Mouse (Mus musculus) layer of hippocampus, adult 11-12 months (tissue): ENCODE measurements at regions not wholly inside any gene's neighbourhood (a gene's known extent, or its start where the extent isn't known, plus 50 kb on each side); places are given as distances from the start of the nearest gene placed in this dataset.
A peak's percentile ranks its signal among the peaks of the same experiment; 100 is the strongest.

Experiments used
- DNase-seq: peaks from one replicate; pipeline ENCODE4 v3.0.0; 2022; ENCODE audit warnings: low spot score

DNA sequence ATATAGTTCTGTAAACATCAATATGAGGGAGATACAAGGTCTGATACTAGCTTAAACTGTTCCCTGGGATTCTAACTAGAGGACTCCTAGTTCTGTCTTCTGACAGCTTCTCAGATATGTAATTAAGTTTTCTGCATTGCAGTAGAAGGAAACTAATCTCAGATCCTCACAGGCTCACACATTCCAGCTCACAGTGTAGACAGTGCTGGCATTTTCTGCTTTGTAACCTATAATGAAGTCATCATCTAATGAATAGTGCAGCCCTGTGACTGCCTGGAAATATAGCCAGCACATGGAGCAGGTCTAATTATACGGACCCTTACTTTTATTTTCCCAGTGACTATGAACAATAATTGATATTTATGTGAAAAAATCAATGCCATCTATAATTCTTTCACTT, 331.2 kb upstream of the Celf2 start:
- DNase-seq: no peak

DNA sequence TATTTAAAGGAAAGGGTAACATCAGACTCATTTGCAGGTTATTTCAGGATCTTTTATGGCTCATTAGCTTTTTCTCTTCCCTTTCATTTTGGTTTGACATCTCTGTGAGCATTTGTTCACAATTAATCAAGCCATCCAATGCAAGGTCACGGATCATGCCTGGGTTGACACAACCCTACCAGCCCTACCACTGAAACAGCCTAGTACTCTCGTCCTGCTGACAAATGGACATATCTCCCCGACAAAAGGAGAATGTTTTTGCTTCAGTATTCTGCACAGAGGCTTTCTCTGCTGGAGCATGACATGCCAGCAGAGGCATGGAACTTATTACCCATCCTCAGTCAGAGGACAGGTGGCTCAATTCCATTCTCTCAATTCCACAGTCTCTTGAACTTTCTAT, 328.5 kb upstream of the Celf2 start:
- no peak for DNase-seq

DNA sequence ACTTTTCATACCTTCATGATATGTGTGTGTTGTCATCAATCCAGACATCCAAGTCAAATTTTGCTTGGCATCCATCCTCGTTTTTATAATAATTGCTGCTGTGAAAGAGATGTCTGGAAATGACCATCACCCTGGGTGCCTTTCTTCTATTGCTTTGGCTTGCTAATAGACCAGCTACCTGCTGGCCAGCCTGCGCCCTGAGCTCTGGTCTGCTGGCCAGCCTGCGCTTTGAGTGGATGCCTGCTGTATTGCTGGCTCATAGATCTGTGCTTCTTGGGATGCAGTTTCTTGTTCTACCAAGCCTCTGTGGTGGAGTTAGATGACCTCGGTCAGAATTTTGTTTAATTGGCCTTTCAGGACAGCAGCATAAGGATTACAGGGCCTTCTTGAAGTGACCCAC, 321.9 kb upstream of the Celf2 start:
- no peak for DNase-seq

DNA sequence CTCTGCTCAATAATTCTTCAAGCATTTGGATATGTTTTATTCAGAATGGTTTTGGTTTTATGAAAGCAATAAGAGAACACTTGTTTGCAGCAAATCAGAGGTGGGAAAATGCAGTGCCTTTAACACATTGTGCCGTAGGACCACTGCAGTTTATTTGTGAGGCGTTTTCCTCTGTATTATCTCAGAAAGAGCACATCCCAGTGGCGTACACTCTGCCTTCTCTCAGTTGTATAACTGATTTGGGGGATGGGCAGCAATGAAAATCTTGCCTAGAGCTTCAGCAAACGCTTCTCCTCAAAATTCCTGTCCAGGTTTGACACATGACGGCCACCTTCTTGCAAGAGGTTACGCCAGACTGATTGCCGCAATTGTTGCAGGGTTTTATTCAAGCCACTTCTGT, 316.9 kb upstream of the Celf2 start:
- peak; percentile 14 for DNase-seq

DNA sequence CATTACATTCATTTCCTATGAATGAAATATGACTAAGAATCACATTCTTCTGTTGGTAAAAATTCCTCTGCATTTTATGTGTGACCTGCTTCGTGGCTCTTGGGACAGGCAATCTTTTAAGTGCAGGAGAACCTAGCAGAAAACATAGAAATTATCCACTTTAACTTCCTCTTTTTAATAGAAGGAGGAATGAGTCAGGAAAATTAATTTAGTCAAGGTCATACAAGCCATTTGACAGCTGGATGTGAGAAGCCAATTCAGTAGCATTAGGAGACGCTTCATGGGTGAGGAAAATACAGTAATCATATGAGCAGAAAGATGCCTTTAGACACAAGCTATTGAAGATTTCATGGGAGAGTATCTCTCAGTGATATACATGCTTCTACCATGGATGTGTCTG, 287.1 kb upstream of the Celf2 start:
- DNase-seq: no peak

DNA sequence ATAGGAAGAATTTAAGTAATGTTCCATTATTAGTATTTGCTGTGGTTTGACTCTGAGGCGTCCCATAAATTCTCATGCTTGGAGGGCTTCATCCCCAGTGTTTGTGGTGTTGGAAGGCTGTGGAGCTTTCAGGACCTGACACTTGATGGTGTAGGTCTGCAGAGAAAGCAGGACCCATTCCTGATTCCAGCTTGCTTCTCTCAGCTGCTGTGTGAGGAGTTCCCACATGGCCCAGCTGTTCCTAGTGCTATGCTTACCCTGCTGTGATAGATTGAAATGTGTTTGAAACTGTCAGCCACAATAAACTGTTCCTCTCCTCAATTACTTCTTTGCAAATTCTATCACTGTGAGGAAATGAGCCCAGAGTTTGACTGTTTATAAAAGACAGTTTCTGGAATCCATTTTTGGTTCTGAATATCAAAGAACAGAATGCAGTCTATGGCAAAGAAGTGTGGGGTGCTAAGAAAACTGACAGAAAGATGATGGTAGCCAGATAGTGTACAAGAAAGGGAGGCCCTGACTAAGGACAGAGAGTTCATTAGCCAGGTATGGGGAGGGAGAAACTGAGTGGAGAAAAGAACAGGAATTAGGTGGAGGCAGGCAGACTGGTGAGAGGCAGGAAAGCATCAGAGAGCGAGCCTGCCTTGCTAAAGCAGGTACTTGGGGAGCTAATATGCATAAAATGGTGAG, 283.2 kb upstream of the Celf2 start:
- no peak for DNase-seq

DNA sequence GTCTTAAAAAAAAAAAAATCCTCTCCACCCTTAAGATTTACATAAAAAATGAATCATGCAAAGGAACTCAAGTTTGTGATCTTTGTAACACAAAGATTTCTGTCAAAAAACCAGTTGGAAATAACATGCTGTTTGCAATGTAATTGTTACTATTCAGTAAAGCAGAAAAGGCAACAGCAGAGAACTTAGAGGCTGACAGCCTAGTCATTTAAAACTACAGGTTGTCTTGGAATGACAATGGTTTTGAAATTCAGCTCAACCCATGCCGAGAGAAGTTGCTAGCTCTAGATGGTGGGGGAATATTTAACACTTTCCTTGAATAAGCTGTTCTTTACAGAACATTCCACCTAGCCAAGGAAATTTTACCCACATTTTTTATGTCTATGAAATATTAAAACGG, 269.2 kb upstream of the Celf2 start:
- DNase-seq: no peak

DNA sequence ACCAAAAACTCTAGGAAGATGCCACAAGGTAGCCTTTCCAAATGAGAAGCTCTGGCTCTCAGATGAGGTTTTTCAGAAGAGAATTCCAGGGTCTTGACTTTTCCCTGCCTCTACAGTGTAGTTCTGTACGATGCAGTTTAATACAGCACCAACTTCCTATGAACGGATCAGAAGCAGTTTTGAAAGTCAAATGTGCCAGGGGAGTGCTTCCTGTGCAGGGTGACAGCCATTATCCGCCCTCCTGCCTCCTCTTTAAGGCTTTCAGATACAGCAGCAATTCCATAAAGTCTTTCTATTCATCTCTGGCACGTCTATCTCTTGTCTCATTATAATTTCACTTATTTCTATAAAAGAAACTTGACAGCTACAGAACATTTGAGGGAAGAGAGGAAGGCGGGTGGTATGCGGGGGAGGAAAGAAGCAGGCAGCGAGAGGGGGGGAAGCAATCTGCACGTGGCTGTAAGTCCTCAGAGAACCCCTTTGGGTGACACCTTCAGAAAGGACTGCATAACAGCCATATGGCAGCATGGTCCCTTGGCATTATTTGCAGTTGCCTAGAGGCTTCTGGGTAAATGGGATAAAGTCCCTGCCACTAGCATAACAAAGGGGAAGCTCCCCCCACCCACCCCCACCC, 224.9 kb upstream of the Celf2 start:
- DNase-seq: peak; percentile 45

DNA sequence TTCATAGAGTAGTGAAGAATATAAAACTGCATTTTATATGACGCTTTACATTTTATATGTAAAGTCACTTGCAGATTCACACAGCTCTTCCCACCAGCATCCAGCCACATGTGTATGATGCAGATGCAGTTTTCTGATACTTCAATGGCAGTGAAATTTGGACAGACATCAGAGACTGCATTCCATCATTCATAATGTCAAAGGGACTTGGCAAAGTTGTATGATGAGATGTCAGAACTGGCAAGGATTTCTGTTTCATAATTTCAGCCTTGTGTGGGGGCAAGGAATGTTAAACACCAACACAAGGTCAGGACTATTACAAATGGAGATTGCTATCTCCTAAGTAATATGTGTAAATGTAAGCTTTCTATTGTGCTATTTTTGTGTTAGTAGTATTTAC, 221.6 kb upstream of the Celf2 start:
- DNase-seq: no peak

DNA sequence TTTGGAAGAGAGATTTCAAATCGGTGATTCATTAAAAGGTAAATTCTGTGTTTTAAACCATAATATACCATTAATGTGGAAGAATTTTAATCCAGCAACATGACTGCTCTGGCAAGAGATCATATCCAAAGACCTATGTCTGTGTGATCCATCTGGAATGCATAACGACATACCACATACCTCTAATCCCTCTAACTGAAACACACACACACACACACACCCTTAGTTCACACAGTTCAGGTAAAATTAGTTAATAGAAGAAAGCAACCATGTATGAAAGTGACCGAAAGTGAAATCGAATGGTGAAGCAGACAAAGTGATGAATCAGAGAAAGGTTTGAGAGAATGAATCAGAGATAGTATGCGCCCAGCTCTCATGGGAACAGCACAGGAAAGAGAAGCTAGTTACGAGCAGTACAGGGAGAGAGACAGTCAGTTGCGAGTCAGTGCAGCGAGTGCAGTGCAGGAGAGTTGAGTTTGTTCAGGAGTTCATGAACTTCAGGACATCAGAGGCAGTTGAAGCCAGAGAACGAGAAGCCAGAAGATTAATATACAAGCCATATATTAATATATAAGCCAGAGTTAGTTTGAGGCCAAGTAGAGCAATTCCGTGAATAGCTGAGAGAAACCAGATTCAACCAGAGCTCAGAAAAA, 213.0 kb upstream of the Celf2 start:
- DNase-seq: no peak

DNA sequence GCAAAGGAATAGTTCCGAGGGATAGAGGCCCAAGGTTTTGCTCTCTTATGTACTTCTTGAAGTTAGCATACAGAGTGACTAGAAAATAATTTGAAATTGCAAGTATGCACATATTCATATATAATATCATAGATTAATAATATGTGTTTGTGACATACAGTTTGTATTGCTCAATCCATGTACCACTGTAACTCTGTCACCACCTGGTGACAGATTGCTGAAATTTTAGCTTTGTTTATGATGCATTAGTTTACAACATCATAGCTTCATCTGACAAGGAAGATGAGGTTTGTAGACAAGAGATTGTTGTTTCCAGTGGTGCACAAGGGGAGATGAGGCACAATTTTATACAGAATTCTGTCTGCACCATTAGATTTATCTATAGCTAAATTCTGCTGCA, 201.7 kb upstream of the Celf2 start:
- DNase-seq: no peak

DNA sequence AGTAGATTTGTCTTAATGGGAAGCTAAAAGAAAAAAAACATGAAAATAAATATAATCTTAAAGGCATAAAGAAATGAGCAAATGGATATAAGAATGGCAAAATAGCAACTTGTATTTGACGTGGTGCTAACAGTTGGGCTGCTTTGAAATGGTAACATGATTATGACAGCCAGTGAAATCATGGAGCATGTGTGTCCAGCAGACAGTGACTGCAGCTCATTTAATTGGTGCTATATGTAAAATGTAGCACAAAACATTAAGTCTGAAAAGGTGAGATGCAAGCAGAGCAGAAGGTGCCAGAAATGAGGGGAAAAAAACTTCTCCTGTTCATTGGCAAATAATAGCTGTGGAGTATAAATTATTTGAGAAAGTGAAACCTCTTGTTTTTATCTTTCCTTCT, 201.1 kb upstream of the Celf2 start:
- no peak for DNase-seq

DNA sequence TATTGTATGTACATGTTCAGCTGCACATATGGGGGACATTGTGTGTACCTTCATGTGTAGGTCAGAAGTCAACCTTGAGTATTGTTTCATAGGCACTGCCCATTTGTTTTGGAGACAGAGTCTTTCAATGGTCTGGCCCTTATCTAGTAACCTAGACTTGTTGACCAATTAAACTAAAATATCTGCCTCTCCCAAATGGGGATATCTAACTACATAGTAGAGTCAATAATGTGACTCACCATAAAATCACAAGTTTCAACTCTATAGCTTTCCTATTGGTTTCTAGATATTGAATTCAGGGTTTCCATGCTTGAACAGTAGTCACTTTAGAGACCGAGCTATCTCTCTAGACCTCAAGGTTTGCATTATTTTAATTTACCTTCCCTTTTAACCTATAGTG, 174.0 kb upstream of the Celf2 start:
- no peak for DNase-seq

DNA sequence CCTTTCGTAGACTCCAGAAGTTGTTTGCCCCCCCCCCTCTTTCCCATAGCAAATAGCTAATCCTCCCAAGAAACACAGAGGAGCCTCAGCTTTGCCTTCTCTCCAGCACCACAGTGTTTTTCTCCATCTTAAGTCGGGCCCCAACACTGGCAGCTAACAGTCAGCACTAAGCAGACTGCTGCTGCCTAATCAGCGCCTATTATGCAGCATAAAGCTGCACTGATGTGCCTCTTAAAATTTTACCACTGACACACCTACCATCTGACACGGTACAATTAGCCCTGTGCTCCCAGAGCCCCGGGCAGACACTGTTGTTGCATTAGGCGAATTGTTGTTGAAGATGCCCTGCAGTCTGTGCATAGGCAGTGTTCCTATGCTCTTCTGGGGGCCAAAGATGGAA, 131.5 kb upstream of the Celf2 start:
- DNase-seq: no peak

DNA sequence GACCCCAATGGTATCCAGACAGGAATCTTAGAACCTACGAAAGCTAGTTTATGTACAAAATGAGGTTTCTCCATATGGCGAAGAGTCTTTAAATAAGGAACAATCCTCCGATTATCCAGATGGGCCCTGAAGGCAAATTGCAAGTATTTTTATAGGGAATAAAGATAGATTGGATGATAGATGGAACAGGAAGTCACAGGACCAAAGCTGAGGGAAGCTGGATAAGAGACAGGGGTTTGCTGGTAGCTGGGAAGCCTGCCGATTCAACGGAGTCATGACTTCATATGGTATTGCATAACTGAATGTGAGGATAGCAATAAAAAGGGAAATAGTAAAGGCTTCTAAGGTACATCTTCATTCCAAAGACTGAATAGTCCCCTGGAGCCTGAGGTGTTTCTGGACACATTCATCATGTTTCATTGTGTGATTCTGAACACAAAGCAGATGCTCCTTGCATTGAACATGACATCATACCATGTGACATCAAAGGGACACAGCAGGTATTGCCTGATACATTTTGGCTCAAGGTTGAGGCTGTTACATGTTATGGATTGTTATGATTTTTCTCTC, 113.4 kb upstream of the Celf2 start:
- DNase-seq: peak; percentile 5

DNA sequence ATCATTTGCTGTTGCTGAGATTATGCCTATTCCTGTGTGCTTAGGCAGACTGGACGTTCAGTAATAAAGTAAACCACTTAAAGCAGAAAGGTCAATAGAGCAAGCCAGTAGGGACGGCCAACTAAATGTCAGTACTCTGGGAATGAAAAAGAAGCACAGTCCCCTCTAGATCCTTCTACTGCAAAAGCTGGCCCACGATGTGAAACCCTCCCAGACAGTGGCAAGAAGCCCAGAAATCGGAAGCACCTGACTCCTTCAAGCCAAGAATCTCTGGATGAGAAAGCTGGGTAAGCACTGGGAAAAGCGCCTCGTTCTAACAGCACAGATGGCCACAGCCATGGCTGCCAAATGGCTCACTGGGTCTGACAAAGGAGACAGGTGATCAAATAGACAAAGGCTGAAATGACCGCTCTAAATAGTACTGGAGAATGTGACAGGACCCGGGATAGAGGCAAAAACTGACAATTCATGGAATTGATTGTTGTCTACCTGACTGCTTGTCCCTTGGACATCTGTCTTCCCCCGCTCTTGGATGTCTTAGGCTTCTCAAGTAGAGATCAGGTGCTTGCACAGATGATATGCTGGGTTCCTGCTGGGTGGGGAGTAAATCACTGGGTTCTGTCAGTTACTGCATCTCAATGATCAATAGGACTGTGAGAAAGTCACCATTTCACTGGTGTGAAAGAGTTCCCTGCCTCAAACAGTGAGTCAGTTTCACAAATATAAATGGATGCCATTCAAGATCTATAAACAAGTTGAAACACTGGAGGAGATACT, 110.7 kb upstream of the Celf2 start:
- peak; percentile 66 for DNase-seq

DNA sequence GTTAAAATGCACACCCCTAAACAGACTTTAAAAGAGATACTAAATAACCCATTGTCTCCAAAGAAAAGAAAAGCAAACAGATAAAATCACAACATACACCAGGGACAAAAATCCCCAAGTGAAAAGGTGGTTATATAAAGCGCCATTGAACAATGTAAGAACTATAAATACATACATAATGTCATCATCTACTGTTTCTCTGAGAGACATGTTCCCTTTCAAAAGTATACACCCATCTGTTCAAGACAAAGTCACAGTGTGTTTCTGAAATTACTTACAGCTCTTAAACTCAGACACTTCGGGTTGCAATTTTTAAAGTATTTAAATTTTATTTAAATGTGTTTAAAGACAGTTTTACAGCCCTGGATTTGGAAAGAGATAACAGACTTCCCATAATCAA, 68.8 kb upstream of the Celf2 start:
- no peak for DNase-seq
